Mouse (Mus musculus): Measurements from ENCODE around the gene Gm17617. TPM values are rescaled to one million over a fixed set of nuclear protein-coding genes. Genes with fewer than 3 reads are reported as not detected.

The Gm17617 gene
- total RNA-seq, 2 experiments from 2014 or later = not detected

- Histone ChIP-seq H3K4me3 (no peak overlapping the region), H3K27ac (no peak overlapping the region)
- TF ChIP-seq CTCF (conservative IDR thresholded peaks at IDR 0.05) = no peak
- no peak for DNase-seq (ENCODE audit: low spot score in 2 of 2)
These were observed 34.5 kb upstream of the Gm17617 start for GRCm38 (mm10) chr13:55167798-55168197.

DNA sequence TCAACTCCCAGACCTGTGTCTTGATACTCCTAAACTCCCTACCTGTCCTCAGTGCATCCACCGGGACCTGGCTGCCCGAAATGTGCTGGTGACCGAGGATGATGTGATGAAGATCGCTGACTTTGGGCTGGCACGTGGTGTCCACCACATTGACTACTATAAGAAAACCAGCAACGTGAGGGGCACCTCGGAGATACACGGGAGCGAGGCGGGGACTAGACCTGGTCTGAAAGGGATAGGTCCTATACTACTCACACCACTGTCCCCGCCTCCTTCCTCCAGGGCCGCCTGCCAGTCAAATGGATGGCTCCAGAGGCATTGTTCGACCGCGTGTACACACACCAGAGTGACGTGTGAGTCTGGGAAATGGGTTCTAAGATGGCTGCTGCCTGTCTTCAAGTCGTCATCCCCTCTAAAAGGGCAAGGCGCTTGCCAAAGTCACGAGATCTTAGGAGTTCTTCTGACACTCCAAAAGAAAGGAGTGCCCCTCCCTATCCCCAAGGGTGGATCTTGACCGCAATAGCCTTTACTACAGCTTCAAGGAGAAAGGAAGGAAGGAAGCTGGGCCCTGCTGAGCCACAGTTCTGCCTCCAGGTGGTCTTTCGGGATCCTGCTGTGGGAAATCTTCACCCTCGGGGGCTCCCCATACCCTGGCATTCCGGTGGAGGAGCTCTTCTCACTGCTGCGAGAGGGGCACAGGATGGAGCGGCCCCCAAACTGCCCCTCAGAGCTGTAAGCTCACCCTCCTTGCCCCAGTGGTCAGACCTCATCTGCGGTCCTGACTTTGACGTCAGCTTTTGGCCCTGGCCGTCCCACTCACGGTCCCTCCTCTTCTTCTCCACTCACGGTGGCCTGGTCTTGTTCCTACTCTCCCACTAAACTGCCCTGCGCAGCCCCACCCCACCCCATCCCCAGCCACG lies 33.7 kb upstream of the Gm17617 start:
- no peak for DNase-seq (ENCODE audit: low spot score in 2 of 2)
- TF ChIP-seq CTCF (conservative IDR thresholded peaks at IDR 0.05) = no peak
- H3K4me3 ChIP-seq = no peak overlapping the region
- no peak overlapping the region for H3K27ac ChIP-seq

- no peak for DNase-seq (ENCODE audit: low spot score in 2 of 2)
- no peak overlapping the region for H3K27ac ChIP-seq
- TF ChIP-seq CTCF (conservative IDR thresholded peaks at IDR 0.05) = no peak
- H3K4me3 ChIP-seq = no peak overlapping the region
These were observed 32.5 kb upstream of the Gm17617 start for GRCm38 (mm10) chr13:55165831-55166339.

DNA sequence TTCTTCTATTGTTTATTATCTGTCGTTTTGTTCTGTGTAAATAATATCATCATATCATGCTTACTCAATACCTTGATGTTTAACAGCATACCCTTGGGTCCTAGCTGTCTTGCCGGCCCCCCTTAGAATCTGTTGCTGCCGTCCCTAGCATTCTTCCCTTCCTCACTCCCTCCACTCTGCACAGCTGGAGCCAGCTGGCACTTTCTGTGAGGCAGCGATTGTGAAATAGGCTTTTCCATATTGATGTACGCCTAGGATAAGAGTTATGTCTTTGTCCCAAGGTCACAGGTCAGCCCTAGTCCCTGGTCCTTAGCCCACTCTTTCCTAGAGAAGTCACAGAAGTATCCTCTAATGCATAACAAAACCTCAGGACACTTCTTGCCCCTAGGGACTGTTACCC lies 30.2 kb upstream of the Gm17617 start:
- no peak for TF ChIP-seq CTCF (conservative IDR thresholded peaks at IDR 0.05)
- H3K4me3 ChIP-seq = no peak overlapping the region

GRCm38 (mm10) chr13:55162365-55162764 lies 29.0 kb upstream of the Gm17617 start:
- Histone ChIP-seq H3K4me3 (no peak overlapping the region), H3K27ac (no peak overlapping the region)
- TF ChIP-seq CTCF (conservative IDR thresholded peaks at IDR 0.05) = no peak
- DNase-seq (ENCODE audit: low spot score in 2 of 2) = no peak

More for the DNA sequence above, 30.2 kb upstream of the Gm17617 start:
- DNase-seq (ENCODE audit: low spot score in 2 of 2) = no peak
- no peak overlapping the region for H3K27ac ChIP-seq

DNA sequence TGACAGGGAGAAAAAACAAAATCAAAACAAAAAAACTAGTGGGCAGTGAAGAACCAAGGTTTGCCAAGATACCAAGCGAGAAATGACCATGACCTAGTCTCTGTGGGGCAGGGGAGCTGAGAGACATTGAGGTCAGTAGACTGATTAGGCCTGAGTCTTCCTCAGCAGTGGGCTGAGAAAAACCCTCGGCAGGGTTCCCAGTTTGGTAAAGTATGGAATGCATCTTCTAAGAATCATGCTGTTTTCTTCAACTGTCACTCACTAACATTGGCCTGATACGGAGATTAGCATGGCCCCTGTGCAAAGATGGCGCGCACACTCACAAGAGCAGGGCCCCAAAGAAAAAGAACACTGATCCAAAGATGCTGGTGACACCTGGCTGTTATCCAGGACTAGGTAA lies 20.6 kb upstream of the Gm17617 start:
- DNase-seq (ENCODE audit: low spot score in 2 of 2) = no peak
- Histone ChIP-seq H3K27ac (no peak overlapping the region), H3K4me3 (no peak overlapping the region)
- no peak for TF ChIP-seq CTCF (conservative IDR thresholded peaks at IDR 0.05)

DNA sequence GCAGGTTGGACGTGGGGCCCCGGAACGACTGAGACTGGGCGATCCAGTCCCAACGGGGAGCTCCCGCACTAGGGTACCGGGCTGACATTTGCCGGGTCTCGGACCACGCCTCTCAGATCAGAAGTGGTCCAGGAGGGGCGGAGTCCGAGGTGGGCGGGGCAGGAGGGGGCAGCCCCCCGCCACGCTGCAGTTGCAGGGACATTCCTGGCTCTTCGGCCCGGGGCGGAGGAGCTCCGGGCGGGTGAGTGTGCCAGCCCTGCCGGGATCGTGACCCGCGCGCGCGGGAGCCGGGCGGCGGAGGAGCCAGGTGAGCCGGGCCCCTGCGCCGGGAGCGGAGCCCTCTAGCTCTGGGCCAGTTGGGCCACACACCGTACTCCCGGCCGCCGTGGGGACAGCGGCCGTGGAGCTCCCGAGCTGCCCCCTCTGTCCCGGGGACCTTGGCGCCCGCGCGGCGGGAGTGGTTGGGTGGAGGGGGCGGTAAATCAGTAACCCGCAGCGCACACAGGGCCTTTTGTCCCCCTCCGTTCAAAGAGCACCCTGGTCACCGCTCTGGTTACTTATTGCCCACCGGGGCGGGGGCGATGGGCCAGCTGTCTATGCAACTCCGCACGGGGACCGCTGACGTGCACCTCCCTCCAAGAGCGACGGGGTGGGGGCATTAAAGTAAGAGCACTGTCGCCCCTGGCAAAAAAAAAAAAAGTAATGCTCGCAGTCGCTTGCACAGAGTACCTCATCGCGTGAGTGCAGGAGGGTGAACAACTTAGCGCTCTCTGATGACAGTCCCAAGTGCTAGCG lies 19.5 kb upstream of the Gm17617 start, which contains the start of gene Fgfr4:
Gene Fgfr4, plus strand, starts transcription at position 20 of the 795 bp plus-strand sequence.
- Histone ChIP-seq H3K4me3 (peak within 1 kb of the TSS; percentile 51), H3K27ac (no peak within 1 kb of the TSS)
- TF ChIP-seq CTCF (conservative IDR thresholded peaks at IDR 0.05) = no peak
- DNase-seq (ENCODE audit: low spot score in 2 of 2) = no peak

DNA sequence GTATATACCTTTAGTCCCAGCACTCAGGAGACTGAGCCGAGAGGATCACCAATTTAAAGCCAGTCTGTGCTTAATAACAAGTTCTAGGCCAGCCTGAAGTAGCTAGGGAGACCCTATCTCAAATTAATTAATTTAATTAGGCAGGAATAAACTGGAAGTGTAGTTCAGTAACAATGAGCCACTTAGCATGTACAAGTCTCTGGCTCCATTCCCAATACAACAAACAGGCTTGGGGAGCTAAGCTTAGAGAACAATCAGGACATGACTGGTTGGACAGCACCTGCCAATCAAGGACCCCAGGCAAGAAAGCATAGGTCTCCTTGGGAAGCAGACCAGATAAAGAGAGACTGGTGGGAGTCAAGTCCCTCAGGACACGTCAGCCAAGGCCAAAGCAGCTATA lies 6.9 kb upstream of the Gm17617 start:
- Histone ChIP-seq H3K4me3 (no peak overlapping the region), H3K27ac (no peak overlapping the region)
- DNase-seq (ENCODE audit: low spot score in 2 of 2) = no peak
- no peak for TF ChIP-seq CTCF (conservative IDR thresholded peaks at IDR 0.05)

DNA sequence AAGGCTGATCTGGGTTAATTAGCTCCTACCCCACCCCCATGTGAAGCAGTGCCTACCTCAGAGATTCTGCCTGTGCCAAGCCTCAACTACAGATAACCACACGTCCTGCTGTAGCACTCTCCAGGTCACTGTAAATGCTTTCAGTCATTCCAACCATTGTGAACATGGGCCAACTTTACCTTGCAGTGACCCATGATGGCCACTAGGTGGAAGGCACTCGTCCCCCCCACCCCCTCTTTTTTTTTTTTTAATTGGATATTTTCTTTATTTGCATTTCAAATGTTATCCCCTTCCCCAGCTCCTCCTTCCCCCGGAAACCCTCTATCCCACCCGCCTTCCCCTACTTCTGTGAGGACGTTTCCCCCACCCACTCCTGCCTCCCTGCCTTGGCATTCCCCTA lies 2.0 kb upstream of the Gm17617 start:
- Histone ChIP-seq H3K4me3 (no peak overlapping the region), H3K27ac (no peak overlapping the region)
- DNase-seq (ENCODE audit: low spot score in 2 of 2) = peak in 1 of 2 experiments; percentile 13
- TF ChIP-seq CTCF (conservative IDR thresholded peaks at IDR 0.05) = peak; percentile 85

DNA sequence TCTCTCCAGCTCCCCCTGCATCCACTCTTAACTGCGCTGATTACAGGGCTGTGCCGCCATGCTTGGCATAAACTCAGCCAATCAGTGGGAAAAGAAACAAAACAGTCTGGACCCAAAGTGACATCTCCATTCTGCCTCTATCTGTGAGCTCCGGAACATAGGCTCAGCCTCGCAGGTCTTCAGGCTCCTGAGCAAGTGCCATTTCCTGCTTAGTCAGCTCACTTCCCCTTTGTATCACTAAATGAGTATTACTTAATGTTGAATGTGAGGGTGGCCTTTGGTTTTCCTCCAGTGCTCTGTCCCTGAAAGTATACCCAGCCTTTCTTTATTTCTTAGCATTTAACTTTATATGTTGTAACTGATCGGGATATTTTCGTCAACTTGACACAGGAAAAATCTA lies 8.4 kb downstream of the Gm17617 start:
- no peak for TF ChIP-seq CTCF (conservative IDR thresholded peaks at IDR 0.05)
- no peak for DNase-seq (ENCODE audit: low spot score in 2 of 2)
- H3K27ac ChIP-seq = no peak overlapping the region
- H3K4me3 ChIP-seq = no peak overlapping the region

DNA sequence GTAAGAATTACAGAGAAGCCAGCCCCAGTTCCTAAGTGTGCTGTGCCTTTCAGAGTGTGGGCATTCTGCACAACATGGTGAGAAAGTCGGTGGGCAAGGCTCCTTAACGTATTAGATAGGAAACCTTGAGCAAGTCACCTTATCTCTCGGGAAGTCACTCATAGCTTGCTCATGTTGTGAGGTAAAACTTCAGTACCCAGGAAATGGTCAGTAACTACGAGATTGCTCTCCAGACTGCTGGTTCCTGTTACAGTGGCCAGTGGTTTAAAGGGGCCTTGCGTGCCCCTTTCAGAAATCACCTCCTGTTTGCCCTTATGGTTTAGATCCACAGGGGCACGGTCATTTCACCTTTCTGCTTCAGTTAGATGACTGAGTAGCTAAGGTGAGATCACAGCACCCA lies 19.0 kb downstream of the Gm17617 start:
- no peak for TF ChIP-seq CTCF (conservative IDR thresholded peaks at IDR 0.05)
- Histone ChIP-seq H3K27ac (no peak overlapping the region), H3K4me3 (no peak overlapping the region)
- DNase-seq (ENCODE audit: low spot score in 2 of 2) = no peak

DNA sequence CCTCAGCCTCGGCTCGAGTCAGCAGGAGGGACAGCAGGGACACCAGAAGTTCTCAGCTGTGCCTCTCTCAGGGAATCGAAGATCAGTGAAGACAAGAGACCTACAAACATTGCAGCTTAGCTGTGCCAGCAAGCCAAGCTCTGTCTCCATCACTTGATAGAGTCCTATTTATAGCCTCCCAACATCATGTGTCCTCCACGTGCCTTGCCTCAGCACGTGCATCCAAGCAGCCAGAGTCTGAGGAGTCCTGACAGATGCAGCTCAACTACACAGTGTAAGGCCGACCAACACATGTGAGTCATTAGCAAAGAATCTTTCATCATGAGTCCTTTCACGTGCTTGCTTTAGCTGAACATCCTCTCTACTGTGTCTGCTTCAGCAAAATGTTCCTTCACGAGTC lies 25.7 kb downstream of the Gm17617 start:
- Histone ChIP-seq H3K4me3 (no peak overlapping the region), H3K27ac (no peak overlapping the region; the same call in 1 of the 2 replicates)
- no peak for TF ChIP-seq CTCF (conservative IDR thresholded peaks at IDR 0.05)
- peak in 1 of 2 experiments; percentile 26 for DNase-seq (ENCODE audit: low spot score in 2 of 2)

DNA sequence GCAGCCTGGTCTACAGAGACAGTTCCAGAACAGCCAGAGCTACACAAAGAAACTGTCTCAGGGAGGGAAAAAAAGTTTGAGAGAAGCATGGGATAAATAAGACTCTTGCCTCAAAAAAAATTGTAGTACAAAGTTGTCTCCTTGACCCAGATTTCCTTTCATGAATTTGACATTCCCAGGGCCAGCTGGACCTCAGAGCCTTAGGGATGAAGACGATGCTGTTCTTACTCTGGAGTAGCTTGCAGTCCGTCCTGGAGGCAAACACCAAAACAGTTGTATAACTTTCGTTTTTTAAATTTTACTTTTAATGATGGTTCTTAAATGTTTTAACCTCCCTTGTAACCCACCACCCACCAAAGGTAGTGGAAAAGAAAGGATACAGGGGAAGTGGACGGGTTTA lies 26.2 kb downstream of the Gm17617 start:
- TF ChIP-seq CTCF (conservative IDR thresholded peaks at IDR 0.05) = no peak
- DNase-seq (ENCODE audit: low spot score in 2 of 2) = no peak
- H3K27ac ChIP-seq = no peak overlapping the region; the same call in 1 of the 2 replicates
- H3K4me3 ChIP-seq = no peak overlapping the region; the same call in 1 of the 2 replicates
